Mouse (Mus musculus) left cerebral cortex, adult 2 months (tissue): ENCODE results near the gene Col4a6. TPM values are rescaled to one million over a fixed set of nuclear protein-coding genes. Genes with fewer than 3 reads are reported as not detected.

ENCODE experiments used
- DNase-seq, 2 experiments: peaks; one replicate each; pipeline ENCODE4 v3.0.0; 2021 to 2022; ENCODE audit warnings: low spot score in 2 of 2, mixed read lengths in 1 of 2; ENCODE audit errors: extremely low spot score in 1 of 2
- H3K27ac ChIP-seq: fragments of 200-600 bp; 2 replicates; pipeline ENCODE4 v1.8.1; 2022
- H3K4me3 ChIP-seq: fragments of 200-600 bp; 2 replicates; pipeline ENCODE4 v1.8.1; 2022
- CTCF ChIP-seq: fragments of 200-600 bp; IDR thresholded peaks from 2 replicates; pipeline ENCODE4 v1.8.1; 2022; ENCODE audit warnings: antibody characterized with exemption, mild to moderate bottlenecking, moderate library complexity
- intact Hi-C: fragments of 180-260 bp; cut with DNase I; formaldehyde crosslinking; loops from one replicate; pipeline ENCODE4 v1.15.1; 2025
- total RNA-seq, 2 experiments: library from RNA; stranded (reverse); gene quantifications; 2 replicates each; pipeline ENCODE4 v1.2.3; 2021

The Col4a6 gene
- total RNA-seq, 2 experiments from 2014 or later, result 1.1 to 1.2 TPM

- Histone ChIP-seq H3K27ac (no peak overlapping the region), H3K4me3 (no peak overlapping the region)
- TF ChIP-seq CTCF, result no peak
- DNase-seq, result no peak
- intact Hi-C loops, result no loop called here
These were observed 89.2 kb downstream of the Col4a6 start for GRCm38 (mm10) chrX:141384632-141385031.

GRCm38 (mm10) chrX:141370276-141370675 is 103.6 kb downstream of the Col4a6 start:
- H3K4me3 ChIP-seq, result no peak overlapping the region
- intact Hi-C loops, result no loop called here
- no peak for TF ChIP-seq CTCF
- H3K27ac ChIP-seq, result no peak overlapping the region
- DNase-seq, result no peak

- intact Hi-C loops, result no loop called here
- no peak overlapping the region for H3K27ac ChIP-seq
- DNase-seq, result no peak
- TF ChIP-seq CTCF, result no peak
- no peak overlapping the region for H3K4me3 ChIP-seq
These were observed 110.5 kb downstream of the Col4a6 start for GRCm38 (mm10) chrX:141363331-141363730.

GRCm38 (mm10) chrX:141341417-141341816 is 132.5 kb downstream of the Col4a6 start:
- Histone ChIP-seq H3K4me3 (no peak overlapping the region), H3K27ac (no peak overlapping the region)
- no peak for TF ChIP-seq CTCF
- DNase-seq, result no peak
- intact Hi-C loops, result no loop called here

GRCm38 (mm10) chrX:141328044-141328443 is 145.8 kb downstream of the Col4a6 start:
- no peak for TF ChIP-seq CTCF
- no peak for DNase-seq
- no peak overlapping the region for H3K27ac ChIP-seq
- intact Hi-C loops, result no loop called here
- H3K4me3 ChIP-seq, result no peak overlapping the region

GRCm38 (mm10) chrX:141324201-141324600 is 149.7 kb downstream of the Col4a6 start:
- DNase-seq, result no peak
- Histone ChIP-seq H3K4me3 (no peak overlapping the region), H3K27ac (no peak overlapping the region)
- intact Hi-C loops, result no loop called here
- no peak for TF ChIP-seq CTCF

GRCm38 (mm10) chrX:141316217-141316616 is 157.7 kb downstream of the Col4a6 start:
- Histone ChIP-seq H3K27ac (no peak overlapping the region), H3K4me3 (no peak overlapping the region)
- no peak for DNase-seq
- no peak for TF ChIP-seq CTCF
- intact Hi-C loops, result no loop called here

- no peak for TF ChIP-seq CTCF
- intact Hi-C loops, result no loop called here
- Histone ChIP-seq H3K27ac (no peak overlapping the region), H3K4me3 (no peak overlapping the region)
- no peak for DNase-seq
These were observed 158.1 kb downstream of the Col4a6 start for GRCm38 (mm10) chrX:141315795-141316194.

GRCm38 (mm10) chrX:141292702-141293462 is 181.0 kb downstream of the Col4a6 start:
- Histone ChIP-seq H3K27ac (no peak overlapping the region), H3K4me3 (no peak overlapping the region)
- intact Hi-C loops, result no loop called here
- no peak for DNase-seq
- no peak for TF ChIP-seq CTCF

GRCm38 (mm10) chrX:141276397-141276796 is 197.5 kb downstream of the Col4a6 start:
- intact Hi-C loops, result no loop called here
- no peak for TF ChIP-seq CTCF
- H3K27ac ChIP-seq, result no peak overlapping the region
- H3K4me3 ChIP-seq, result no peak overlapping the region
- DNase-seq, result no peak

GRCm38 (mm10) chrX:141265986-141266385 is 207.9 kb downstream of the Col4a6 start:
- H3K27ac ChIP-seq, result no peak overlapping the region
- intact Hi-C loops, result no loop called here
- DNase-seq, result no peak
- TF ChIP-seq CTCF, result no peak
- H3K4me3 ChIP-seq, result no peak overlapping the region

GRCm38 (mm10) chrX:141249636-141250035 is 224.2 kb downstream of the Col4a6 start:
- intact Hi-C loops, result no loop called here

More at GRCm38 (mm10) chrX:141249636-141250035, 224.2 kb downstream of the Col4a6 start:
- Histone ChIP-seq H3K4me3 (no peak overlapping the region), H3K27ac (no peak overlapping the region)
- DNase-seq, result no peak
- TF ChIP-seq CTCF, result no peak
